Mouse (Mus musculus) liver, embryonic 18 days (tissue): ENCODE data around the gene Peak1. TPM values are rescaled to one million over a fixed set of nuclear protein-coding genes. Genes with fewer than 3 reads are reported as not detected.

Experiments
- polyA plus RNA-seq: library from polyadenylated mRNA; depleted of rRNA; stranded (reverse); fragments of >200 nt; gene quantifications from 2 replicates; pipeline ENCODE4 v1.2.3, GENCODE M21; 2012; rRNA removed

Peak1 gene
- polyA plus RNA-seq: 2.6 and 2.9 TPM in 2 replicates

DNA sequence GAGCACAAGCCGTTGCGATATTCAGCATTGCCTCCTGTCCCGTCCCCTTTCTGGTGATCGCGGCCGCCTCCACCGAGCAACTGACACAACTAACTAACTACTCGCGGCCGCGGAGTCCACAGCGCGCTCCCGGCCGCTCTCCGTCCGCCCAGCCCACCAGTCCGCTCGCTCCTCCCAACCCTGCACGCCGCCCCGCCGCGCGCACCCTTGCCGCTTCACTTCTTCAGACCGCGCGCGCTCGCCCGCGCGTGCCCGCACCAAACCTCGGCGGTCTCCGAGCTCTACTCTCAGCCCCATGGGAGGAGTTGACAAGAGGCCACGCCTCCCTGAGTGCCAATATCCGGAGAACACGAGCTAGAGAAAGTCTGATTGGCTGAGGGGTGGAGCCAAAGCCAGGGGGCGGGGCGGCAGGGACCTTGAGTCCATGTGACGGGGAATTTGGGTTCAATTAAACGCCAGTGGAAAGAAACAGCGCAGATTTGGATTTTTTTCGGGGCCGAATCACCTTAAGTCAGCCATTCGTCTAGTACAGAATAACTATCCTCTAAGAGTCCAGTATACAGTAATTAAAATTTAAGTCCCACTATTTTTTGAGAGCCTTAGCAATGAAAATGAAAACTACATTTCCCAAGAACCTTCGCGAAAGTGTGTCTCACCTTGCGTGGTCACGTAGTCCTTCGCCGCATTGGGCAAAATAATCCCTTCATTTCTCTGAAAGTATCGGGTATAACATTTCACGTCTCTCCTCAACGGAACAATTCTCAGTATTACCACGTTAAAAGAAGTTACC is at the start of gene Peak1, which contains the start of gene Hmg20a:
Gene Peak1, minus strand, starts transcription at position 120 of the 790 bp plus-strand sequence.
Gene Hmg20a, plus strand, starts transcription at position 662 of the 790 bp plus-strand sequence.

DNA sequence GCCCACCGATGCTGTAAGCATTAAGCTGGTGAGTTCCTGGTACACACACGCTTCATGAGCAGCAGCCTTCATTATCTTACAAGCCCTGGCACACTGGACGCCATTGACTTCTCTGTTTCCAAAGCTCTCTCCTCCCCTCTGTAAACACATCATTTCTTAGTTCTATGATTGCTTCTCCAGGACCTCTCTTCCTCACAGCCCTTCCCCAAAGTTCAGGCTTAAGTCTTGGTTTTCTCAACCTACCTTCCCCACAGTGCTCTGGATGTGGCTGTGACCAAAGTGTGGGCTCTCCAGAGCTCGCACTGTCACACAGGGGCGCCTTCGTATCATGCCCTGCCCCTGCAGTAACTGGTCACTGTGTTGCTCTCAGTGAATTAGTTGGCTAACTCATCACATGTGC is 252.5 kb downstream of the Peak1 start, which contains the start of gene Tspan3:
Gene Tspan3, minus strand, starts transcription at position 101 of the 400 bp plus-strand sequence.

Other genes with a start within 250 kb of the Peak1 start
- 9.4 and 10.3 TPM in 2 replicates for gene Hmg20a, start 542 bp upstream of the Peak1 start, polyA plus RNA-seq